Mouse (Mus musculus) stomach, postnatal 0 days (tissue): Measurements from ENCODE around the gene Nt5e.

Experiments
- CTCF ChIP-seq: IDR thresholded peaks from 2 replicates; pipeline ENCODE4 v1.5.1; 2016; ENCODE audit warnings: antibody characterized with exemption, low read depth, mild to moderate bottlenecking, moderate library complexity
- EP300 ChIP-seq: optimal IDR thresholded peaks from 2 replicates; pipeline ENCODE3; 2016; ENCODE audit warnings: antibody characterized with exemption

GRCm38 (mm10) chr9:88309127-88309526 lies 17.9 kb upstream of the Nt5e start:
- no peak for TF ChIP-seq CTCF
- no peak for TF ChIP-seq EP300
